Mouse (Mus musculus) erythroid progenitor cell, adult 5-6 weeks (primary cell): Measurements from ENCODE around the gene Pgf. TPM values are rescaled to one million over a fixed set of nuclear protein-coding genes. Genes with fewer than 3 reads are reported as not detected.

Experiments used
- ATAC-seq: replicated peaks from 2 replicates; pipeline ENCODE4 v1.8.0; 2016; ENCODE audit warnings: moderate number of reproducible peaks, mild to moderate bottlenecking, moderate TSS enrichment, inconsistent platforms; ENCODE audit not compliant: poor library complexity, low FRiP score, severe bottlenecking
- total RNA-seq, 2 experiments: library from RNA; stranded (forward) in 1 of 2; stranded (reverse) in 1 of 2; fragments of 150-400 nt in 1 of 2; fragments of 186-747, 209-891 nt in 1 of 2; gene quantifications; 2 replicates each; pipeline versions ENCODE4 v1.2.3 to v1.2.4; 2015 to 2017; ENCODE audit warnings: low replicate concordance in 2 of 2

Gene Pgf
- total RNA-seq (2015; ENCODE audit: low replicate concordance) = not detected in 2 replicates
- total RNA-seq (2017; ENCODE audit: low replicate concordance) = 0.39 TPM in 1 of 2 replicates, not detected in the other

GRCm38 (mm10) chr12:85177740-85178239 is at the start of gene Pgf:
Pgf (minus strand) TSS chr12:85177790.
- no peak for ATAC-seq

- ATAC-seq = no peak
Measured at GRCm38 (mm10) chr12:85227227-85227626, 49.6 kb upstream of the Pgf start.

GRCm38 (mm10) chr12:85219905-85220290 is 42.3 kb upstream of the Pgf start:
- ATAC-seq = peak; percentile 10; the same call in 1 of the 2 replicates

GRCm38 (mm10) chr12:85219236-85219904 is 41.8 kb upstream of the Pgf start, which contains the start of gene Eif2b2:
Eif2b2 (plus strand) TSS chr12:85219481.
- peak; percentile 97 for ATAC-seq

- no peak for ATAC-seq
Measured at GRCm38 (mm10) chr12:85217733-85218310, 40.2 kb upstream of the Pgf start.

- no peak for ATAC-seq
Measured at GRCm38 (mm10) chr12:85215031-85215430, 37.4 kb upstream of the Pgf start.

GRCm38 (mm10) chr12:85208687-85209199 is 31.2 kb upstream of the Pgf start:
- ATAC-seq = no peak

- no peak for ATAC-seq
Measured at GRCm38 (mm10) chr12:85205425-85205824, 27.8 kb upstream of the Pgf start.

- no peak for ATAC-seq
Measured at GRCm38 (mm10) chr12:85204105-85204504, 26.5 kb upstream of the Pgf start.

GRCm38 (mm10) chr12:85203699-85204098 is 26.1 kb upstream of the Pgf start:
- no peak for ATAC-seq

GRCm38 (mm10) chr12:85202191-85202590 is 24.6 kb upstream of the Pgf start:
- no peak for ATAC-seq

- ATAC-seq = no peak
Measured at GRCm38 (mm10) chr12:85201830-85202147, 24.2 kb upstream of the Pgf start.

- ATAC-seq = no peak
Measured at GRCm38 (mm10) chr12:85200929-85201829, 23.6 kb upstream of the Pgf start.

- ATAC-seq = no peak
Measured at GRCm38 (mm10) chr12:85199954-85200353, 22.4 kb upstream of the Pgf start.

GRCm38 (mm10) chr12:85197936-85198335 is 20.3 kb upstream of the Pgf start:
- no peak for ATAC-seq

GRCm38 (mm10) chr12:85197371-85197770 is 19.8 kb upstream of the Pgf start:
- no peak for ATAC-seq

- ATAC-seq = no peak
Measured at GRCm38 (mm10) chr12:85196191-85196590, 18.6 kb upstream of the Pgf start.

- ATAC-seq = no peak
Measured at GRCm38 (mm10) chr12:85195086-85195485, 17.5 kb upstream of the Pgf start.

- no peak for ATAC-seq
Measured at GRCm38 (mm10) chr12:85194623-85195018, 17.0 kb upstream of the Pgf start.

GRCm38 (mm10) chr12:85193923-85194622 is 16.5 kb upstream of the Pgf start:
- no peak for ATAC-seq
